Mouse (Mus musculus): ENCODE results near the gene Dspp. TPM values are rescaled to one million over a fixed set of nuclear protein-coding genes. Genes with fewer than 3 reads are reported as not detected.

The Dspp gene
- polyA plus RNA-seq, 1 experiment from 2014 or later, result not detected

- no peak overlapping the region for H3K27ac ChIP-seq (replicated peaks; ENCODE audit: low read depth, low read length)
- H3K4me2 ChIP-seq (ENCODE audit: low read depth, low read length), result no peak overlapping the region
- ATAC-seq (ENCODE audit: low read depth) (no peak), DNase-seq (ENCODE audit: low spot score) (no peak)
- no peaks in the 10 kb centered on the region for H3K9me3 ChIP-seq (ENCODE audit: control insufficient read depth, low read length)
- H3K9ac ChIP-seq (ENCODE audit: low read depth, low read length), result no peak overlapping the region
- H3K27me3 ChIP-seq (replicated peaks; ENCODE audit: control insufficient read depth, insufficient read depth, low read length), result no peaks in the 10 kb centered on the region
- H3K4me1 ChIP-seq (ENCODE audit: control insufficient read depth, insufficient read depth, low read length), result no peaks in the 10 kb centered on the region
- 76% methylated on average over 3 of the region's 3 CpGs for WGBS
- no peaks in the 10 kb centered on the region for H3K36me3 ChIP-seq (ENCODE audit: control insufficient read depth, insufficient read depth, low read length)
- H3K4me3 ChIP-seq (ENCODE audit: low read depth, low read length), result no peak overlapping the region
Measured at GRCm38 (mm10) chr5:104224299-104224698, 53.8 kb downstream of the Dspp start.

- no peaks in the 10 kb centered on the region for H3K4me1 ChIP-seq (ENCODE audit: control insufficient read depth, insufficient read depth, low read length)
- no peak overlapping the region for H3K27ac ChIP-seq (replicated peaks; ENCODE audit: low read depth, low read length)
- no peak for ATAC-seq (ENCODE audit: low read depth)
Measured at GRCm38 (mm10) chr5:104224750-104225149, 54.2 kb downstream of the Dspp start.

GRCm38 (mm10) chr5:104228497-104228896, 58.0 kb downstream of the Dspp start:
- no peak overlapping the region for H3K9ac ChIP-seq (ENCODE audit: low read depth, low read length)

More at GRCm38 (mm10) chr5:104224750-104225149, 54.2 kb downstream of the Dspp start:
- Histone ChIP-seq H3K9ac (ENCODE audit: low read depth, low read length) (no peak overlapping the region), H3K36me3 (ENCODE audit: control insufficient read depth, insufficient read depth, low read length) (no peaks in the 10 kb centered on the region), H3K4me2 (ENCODE audit: low read depth, low read length) (no peak overlapping the region), H3K4me3 (ENCODE audit: low read depth, low read length) (no peak overlapping the region), H3K9me3 (ENCODE audit: control insufficient read depth, low read length) (no peaks in the 10 kb centered on the region), H3K27me3 (replicated peaks; ENCODE audit: control insufficient read depth, insufficient read depth, low read length) (no peaks in the 10 kb centered on the region)
- DNase-seq (ENCODE audit: low spot score), result no peak

More at GRCm38 (mm10) chr5:104228497-104228896, 58.0 kb downstream of the Dspp start:
- DNase-seq (ENCODE audit: low spot score), result no peak
- no peaks in the 10 kb centered on the region for H3K9me3 ChIP-seq (ENCODE audit: control insufficient read depth, low read length)
- no peak overlapping the region for H3K27ac ChIP-seq (replicated peaks; ENCODE audit: low read depth, low read length)
- H3K4me1 ChIP-seq (ENCODE audit: control insufficient read depth, insufficient read depth, low read length), result no peaks in the 10 kb centered on the region
- H3K27me3 ChIP-seq (replicated peaks; ENCODE audit: control insufficient read depth, insufficient read depth, low read length), result no peaks in the 10 kb centered on the region
- 23% methylated on average over 1 of the region's 1 CpGs for WGBS
- no peak for ATAC-seq (ENCODE audit: low read depth)
- H3K36me3 ChIP-seq (ENCODE audit: control insufficient read depth, insufficient read depth, low read length), result no peaks in the 10 kb centered on the region
- no peak overlapping the region for H3K4me3 ChIP-seq (ENCODE audit: low read depth, low read length)
- H3K4me2 ChIP-seq (ENCODE audit: low read depth, low read length), result no peak overlapping the region

Other genes with a start within 250 kb of the Dspp start
- 0.15 and 0.26 TPM in 2 replicates for gene Hsd17b13, start 193.3 kb upstream of the Dspp start, polyA plus RNA-seq (2014; fragmentation: Nextera tagmentation; extraction: Ambion mirVana)
- gene Hsd17b11, start 148.8 kb upstream of the Dspp start, polyA plus RNA-seq (2014; fragmentation: Nextera tagmentation; extraction: Ambion mirVana), result 4.5 and 4.9 TPM in 2 replicates
- 56.8 and 59.0 TPM in 2 replicates for gene Nudt9, start 124.4 kb upstream of the Dspp start, polyA plus RNA-seq (2014; fragmentation: Nextera tagmentation; extraction: Ambion mirVana)
- 0.47 TPM in 1 of 2 replicates, not detected in the other for gene Gm17660, start 93.1 kb upstream of the Dspp start, polyA plus RNA-seq (2014; fragmentation: Nextera tagmentation; extraction: Ambion mirVana)
- 108 and 117 TPM in 2 replicates for gene Sparcl1, start 57.0 kb upstream of the Dspp start, polyA plus RNA-seq (2014; fragmentation: Nextera tagmentation; extraction: Ambion mirVana)
- gene Dmp1, start 31.9 kb downstream of the Dspp start, polyA plus RNA-seq (2014; fragmentation: Nextera tagmentation; extraction: Ambion mirVana), result 19.3 and 21.1 TPM in 2 replicates
- gene Ibsp, start 128.5 kb downstream of the Dspp start, polyA plus RNA-seq (2014; fragmentation: Nextera tagmentation; extraction: Ambion mirVana), result 688 and 1,076 TPM in 2 replicates
- 0.55 and 0.58 TPM in 2 replicates for gene Mepe, start 154.6 kb downstream of the Dspp start, polyA plus RNA-seq (2014; fragmentation: Nextera tagmentation; extraction: Ambion mirVana)